Mouse (Mus musculus) megakaryocyte, adult 5-6 weeks (primary cell): ENCODE results near the gene Man1a. TPM values are rescaled to one million over a fixed set of nuclear protein-coding genes. Genes with fewer than 3 reads are reported as not detected.
A peak's percentile ranks its signal among the peaks of the same experiment; 100 is the strongest.

Experiments used
- ATAC-seq: 2 replicates; pipeline ENCODE4 v1.8.0; 2016; ENCODE audit warnings: mild to moderate bottlenecking, inconsistent platforms; ENCODE audit not compliant: poor library complexity, severe bottlenecking
- total RNA-seq, 2 experiments: library from RNA; stranded (forward) in 1 of 2; stranded (reverse) in 1 of 2; fragments of 153-499, 151-499 nt in 1 of 2; fragments of 221-1000, 200-1000 nt in 1 of 2; gene quantifications; 2 replicates each; pipeline versions ENCODE4 v1.2.3 to v1.2.4; 2015 to 2017

Man1a gene
- total RNA-seq, 2 experiments from 2014 or later = 49.5 to 67.8 TPM

DNA sequence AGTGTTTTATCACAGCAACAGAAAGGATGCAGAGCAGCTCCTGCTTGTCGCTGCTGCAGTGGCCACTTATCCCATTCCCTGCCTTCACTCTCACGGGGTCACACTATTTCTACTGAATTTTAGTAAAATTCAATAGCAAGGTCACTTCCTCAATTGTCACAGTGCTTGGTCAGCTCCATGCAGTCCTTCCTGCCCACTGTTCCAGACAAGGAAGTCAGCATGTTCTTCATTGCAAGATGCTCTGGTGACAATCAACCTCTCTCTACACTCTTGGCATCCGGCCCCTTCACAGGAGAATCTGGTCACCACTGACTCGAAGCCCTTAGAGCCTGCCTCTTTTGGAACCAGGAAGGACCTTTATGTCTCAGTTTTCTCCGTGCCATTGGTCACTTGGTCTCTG is 148.5 kb downstream of the Man1a start:
- peak; percentile 79 for ATAC-seq

DNA sequence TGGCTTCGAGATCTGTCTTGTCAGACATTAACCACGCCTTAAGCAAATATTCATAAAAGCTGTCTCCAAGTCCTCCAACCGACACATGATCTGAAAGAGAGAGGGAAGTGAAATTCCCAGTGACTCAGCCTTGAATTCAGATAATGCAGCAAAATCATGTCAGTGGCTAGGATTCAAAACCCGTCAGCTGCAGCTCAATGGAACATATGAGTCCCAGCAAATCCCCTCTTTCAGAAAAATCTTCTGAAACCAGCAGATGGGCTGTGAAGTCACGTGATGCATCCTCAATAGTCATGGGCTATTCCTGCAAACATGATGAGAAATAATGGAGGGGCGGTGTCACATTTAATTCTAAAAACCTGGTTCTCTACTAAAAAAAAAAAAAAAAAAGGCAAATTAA is 151.0 kb downstream of the Man1a start:
- peak; percentile 74 for ATAC-seq

DNA sequence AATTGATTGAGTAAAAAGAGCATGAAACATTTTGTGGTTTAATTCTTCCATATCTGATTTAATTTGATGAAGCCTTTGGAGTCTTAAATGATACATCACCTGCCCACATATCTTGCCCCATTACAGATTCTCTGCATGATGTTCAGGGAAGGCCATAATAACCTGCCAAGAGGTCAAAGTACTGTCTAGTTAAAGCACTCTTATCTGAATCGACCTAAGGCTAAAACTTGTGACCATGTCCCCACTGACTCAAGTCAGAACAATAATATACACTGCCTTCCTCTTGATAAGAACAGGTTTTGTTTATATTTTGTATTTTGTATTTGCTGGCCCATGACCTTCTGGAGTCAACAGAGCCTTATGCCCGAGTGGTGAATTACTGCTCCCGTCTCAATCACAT is 154.2 kb downstream of the Man1a start:
- no peak for ATAC-seq

DNA sequence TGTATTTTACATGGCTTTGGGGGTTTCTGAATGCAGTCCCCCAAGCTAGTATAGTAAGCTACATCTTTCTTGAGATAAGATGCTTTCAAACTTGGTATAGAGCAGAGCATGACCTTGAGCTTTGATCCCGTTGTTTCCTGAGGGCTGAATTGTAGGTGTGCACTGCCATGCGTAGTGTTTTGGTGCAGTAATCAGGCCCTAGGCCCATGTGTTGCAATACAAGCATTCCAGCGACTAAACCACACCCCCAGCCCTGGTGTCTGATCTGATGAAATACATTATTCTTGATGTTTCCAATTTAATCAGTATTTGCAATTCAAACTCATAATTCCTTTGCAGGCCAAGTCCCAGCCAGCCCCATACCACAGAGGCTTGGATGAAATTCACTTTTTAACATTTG is 158.9 kb downstream of the Man1a start:
- ATAC-seq = no peak

DNA sequence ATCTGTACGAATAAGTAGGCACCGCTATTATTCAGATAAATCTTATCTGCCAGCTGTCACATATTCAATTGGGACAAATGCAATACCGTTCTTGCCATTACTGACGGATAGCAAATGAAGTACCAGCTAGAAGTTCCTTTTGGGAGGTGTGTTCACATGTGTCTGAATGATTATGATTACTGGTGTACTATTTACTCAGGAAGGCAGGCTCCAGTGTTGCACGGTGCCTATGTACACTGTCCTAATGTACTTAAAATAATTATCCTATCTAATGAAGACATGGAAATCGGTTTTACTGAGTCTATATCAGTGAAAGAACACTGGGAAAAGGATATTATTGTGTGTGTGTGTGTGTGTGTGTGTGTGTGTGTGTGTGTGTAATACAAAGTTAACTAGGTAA is 160.7 kb downstream of the Man1a start:
- no peak for ATAC-seq

DNA sequence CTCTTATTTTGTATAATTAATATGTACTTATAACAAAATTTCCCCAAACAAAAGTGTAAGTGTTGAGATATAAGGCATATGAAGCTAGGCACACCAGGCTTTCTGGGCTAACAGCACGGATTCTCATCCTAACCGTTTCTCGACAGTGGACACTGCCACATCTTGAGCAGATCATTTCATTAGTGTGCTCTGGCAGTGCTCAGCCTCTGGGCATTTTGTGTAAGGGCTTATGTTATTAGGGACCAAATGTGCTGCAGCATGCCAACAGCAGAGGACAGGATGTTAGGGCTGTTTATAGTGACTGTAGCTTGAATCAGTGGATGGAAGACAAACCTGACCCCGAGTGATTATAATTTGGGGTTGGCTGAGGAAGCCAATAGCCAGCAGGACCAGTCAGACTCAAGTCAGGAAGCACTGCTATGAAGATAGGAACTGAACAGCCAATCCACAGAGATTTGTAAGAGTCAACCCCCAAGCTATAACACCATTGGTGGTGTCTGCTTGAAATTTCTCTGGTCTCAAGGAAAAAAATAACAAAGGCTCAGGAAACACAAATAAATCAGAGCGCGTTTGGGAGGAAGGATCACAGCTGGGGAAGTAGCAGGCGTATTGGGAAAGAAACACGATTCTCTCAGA is 161.3 kb downstream of the Man1a start:
- no peak for ATAC-seq

DNA sequence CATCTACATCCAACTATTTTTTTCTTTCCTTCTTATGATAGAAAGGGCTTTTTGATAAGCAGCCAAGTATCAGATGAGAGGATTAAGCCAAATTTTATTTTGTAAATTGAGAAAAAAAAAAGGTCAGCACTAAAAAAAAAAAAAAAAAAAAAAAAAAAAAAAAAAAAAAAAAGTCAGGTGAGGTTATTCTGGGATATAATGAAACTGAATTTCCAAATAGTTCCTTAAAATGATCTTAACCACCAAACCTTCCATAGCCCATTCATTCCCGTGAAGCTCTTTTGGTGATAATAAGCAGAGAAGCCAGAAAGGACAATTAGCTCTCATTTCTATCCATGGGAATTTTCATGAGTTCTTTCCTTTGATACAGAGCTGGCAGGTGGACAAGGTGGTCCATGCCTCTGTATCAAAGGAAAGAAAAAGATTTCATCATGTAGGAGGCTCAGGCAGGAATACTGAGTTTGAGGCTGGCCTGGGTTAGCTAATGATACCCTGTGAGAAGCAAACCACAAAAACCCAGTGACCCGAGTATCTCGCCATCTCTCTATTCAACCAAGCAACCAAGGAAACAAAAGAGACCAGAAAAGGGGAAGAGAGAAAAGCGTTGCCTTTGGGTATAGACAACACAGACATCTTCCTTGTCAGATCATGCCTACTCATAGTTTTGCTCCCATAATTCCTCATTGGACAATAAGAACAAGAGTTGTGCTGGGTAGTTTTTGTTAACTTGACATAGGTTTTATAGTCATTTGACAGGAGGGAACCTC is 162.7 kb downstream of the Man1a start:
- peak; percentile 83 for ATAC-seq

DNA sequence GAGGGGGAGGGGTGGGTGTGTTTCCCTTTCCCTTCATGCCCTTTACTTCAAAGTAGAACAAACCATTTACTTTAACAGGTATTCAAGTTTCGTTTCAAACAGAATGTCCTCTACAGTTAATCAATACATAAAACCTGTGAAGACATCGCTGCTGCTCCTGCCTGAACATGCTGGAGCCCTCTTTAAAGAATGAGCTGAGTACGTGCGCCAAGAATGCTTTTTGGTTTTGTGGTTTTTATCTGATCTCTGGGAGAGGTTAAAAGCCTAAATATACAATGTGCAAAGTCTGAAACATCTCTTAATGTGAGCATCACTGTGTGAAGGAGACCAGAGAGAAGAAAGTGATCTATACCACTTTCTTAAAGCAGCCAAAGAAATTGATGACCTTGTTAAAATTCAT is 186.9 kb downstream of the Man1a start:
- ATAC-seq = no peak

DNA sequence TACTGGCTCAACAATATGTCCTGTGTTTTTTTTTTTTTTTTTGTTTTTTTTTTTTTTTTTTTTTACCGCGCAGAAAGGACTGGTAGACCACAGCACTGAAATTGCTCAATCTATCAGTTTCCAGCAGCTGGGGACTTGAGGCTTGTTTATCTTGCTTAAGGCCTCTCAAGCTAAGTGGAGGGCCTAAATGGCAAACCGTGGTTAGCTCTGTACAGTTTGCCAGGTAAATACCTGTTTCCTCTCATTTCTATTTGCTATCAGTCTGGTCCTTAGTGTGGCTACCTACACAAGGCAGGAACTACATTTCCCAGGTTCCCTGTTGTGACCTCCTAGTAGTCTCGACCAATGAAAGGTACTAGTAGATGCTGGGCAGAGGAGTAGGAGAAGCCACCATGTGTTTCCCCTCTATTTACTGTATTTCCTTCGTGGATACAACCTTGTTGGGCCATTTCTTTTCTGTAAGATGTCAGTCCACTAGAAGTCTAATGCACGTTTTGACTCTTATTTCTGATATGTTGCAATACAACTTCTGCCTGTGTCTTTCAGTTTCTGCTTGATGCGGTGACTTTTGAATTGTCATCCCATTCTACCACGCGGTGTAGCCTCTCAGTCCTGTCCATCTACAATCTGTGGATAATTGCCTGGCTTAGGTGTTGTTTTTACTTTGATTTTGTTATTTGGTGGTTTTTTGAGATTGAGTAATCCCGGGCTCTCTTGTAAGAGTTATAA is 187.9 kb downstream of the Man1a start:
- ATAC-seq = peak; percentile 88

DNA sequence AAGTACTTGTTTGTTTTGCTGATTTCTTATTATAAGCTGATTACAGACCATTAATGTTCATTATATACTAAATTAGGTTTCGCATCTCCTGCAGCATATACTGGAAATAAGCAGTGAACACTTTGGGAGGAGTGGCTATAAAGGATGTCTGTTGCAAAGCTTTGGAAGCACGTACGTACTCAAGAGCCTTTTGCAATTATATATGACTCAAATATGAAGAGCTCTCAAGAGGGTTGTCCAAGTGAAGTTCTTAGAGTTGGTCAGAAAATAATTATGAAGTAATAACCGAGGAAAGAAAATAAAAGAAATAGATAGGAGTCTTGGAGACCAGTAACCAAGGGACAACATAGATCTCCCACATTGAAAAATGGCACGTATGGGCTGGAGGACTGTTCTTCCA is 189.9 kb downstream of the Man1a start:
- ATAC-seq = no peak

DNA sequence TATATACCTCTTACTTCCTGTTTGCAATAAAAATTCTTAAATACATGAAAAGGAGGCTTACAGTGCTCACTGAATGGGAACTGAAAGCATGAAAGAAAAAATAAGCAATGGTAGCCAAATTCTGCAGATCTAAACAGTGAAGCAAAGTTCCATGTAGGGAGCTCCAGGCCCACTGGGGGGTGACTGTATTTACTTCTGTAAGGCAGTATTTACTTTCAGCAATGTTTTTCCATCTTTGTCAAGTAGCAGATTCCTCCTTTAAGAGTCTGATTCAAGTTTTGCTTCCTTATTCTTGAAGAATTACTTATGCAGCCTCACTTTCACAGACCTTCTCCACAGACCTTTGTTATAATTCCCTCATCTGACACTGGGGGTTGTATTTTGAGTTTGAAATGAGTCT is 195.1 kb downstream of the Man1a start:
- ATAC-seq = peak; percentile 77

DNA sequence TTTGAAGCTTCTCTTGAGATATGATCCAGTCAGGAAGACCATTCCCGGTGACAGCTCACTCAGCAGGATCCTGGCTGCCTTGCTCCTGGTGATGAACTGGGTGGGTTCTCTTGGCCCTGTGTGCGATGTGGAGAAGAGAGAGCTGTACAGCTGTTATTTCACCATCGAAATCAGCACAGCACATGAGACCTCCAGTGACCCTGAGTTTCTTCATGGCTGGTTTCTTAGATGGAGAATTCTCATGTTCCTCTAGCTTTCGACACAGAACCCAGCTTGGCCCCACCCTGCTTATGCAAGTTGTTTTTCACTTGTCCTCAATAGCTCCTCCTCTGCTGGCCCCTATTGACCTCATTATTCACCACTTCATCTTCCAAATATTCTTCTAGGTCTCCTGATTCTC is 200.5 kb downstream of the Man1a start:
- ATAC-seq = peak; percentile 95

DNA sequence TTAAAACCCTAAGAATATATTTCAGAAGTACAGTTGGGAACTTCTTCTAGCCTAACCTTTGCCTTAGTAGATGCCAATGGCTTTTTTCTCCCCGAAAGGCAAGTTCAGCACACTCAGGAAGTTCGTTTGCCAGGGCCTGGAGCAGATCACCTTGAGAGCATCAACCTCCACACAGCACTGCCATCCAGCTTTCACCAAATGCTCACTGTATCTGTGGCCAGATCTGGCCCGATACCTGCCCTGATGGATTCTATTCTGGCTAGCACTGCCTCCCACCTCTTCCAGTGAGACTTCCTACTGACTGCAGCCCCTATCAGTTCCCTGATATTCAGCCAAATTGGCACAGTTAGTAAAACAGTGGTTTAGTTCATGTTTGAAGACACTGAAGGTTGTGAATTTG is 202.2 kb downstream of the Man1a start:
- no peak for ATAC-seq

DNA sequence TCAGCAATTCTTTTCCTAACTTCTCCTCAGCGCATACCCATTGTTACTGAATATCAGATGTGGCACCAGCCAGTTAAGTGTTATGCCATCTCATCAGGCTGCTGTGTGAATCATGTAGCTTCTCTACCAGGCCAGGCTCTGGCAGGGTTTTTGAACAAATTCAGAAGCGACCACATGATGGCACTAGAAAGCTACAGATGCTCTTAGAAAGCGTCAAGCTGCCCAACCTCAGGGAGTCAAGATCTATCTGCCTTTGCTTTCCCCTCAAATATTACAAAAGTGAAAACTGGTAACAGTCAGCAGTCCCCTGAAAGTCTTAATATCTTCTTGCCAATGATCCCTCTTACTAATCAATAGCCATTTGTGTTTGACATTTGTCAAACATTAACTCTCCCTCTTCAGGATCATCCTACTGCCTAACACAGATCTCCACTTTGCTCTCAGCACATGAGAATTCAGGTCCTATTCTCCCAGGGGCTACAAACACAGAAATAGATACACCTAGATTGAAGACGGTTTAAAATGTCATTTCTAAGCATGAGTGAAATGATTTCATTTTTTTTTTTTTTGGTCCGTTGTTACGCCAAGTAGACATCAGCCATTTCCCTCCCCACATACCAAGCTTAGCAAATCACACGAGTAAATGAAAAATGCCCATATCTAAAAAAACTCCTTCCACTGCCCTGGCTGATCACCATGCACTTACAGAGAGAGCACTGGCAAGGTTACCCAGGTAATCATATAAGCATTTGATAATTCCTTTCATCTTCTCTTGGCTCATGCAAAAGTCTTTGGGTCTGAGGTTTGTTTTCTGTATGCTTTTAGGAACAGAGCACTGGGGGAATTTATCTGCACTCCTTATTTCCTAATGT is 212.7 kb downstream of the Man1a start:
- ATAC-seq = peak; percentile 83

DNA sequence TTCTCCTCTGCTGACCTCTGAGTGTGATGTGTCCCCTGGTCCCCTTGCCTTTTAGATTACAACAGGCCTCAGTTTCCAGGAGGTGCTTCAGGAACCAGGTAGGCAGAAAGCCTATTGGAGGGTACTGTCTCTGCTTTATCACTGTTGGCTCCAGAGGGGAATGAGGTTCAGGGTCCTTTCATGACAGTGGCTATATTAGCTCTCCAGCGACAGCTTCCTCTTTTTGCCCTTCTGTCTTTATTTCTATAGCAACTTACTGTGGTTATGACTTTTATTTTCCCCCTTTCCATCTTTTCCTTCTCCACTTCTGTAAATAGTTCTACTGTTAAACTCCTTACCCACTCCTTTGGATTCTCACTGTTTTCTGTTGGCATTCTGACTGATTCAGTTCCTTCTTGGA is 216.5 kb downstream of the Man1a start:
- no peak; the same call in 1 of the 2 replicates for ATAC-seq

DNA sequence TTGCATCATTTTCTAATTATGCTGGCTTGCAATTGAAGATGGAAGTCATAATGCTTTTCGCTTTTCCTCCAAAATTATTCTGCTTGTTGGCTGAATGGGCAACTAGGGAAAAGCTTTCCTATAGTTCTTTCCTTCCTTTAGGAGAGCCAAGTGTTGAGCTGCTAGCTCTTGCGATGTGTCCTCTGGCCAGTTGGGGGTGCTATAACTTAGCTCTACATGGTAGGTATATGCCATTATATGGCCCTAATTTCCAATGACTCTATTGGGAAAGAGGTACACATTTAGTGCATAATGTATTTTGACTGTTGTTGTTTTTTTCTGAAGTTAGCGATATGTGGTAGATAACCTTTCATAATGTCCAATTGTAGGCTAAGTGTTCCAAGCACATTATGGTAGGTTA is 217.2 kb downstream of the Man1a start:
- peak; percentile 50; the same call in 1 of the 2 replicates for ATAC-seq
